Mouse (Mus musculus) 3T3-L1 (cell line): ENCODE measurements around the gene Gm7694.

Source experiments
- DNase-seq: peaks from one replicate; pipeline ENCODE4 v3.0.0-alpha.2; 2015; ENCODE audit warnings: low read depth, low spot score

Gene Gm7694

DNA sequence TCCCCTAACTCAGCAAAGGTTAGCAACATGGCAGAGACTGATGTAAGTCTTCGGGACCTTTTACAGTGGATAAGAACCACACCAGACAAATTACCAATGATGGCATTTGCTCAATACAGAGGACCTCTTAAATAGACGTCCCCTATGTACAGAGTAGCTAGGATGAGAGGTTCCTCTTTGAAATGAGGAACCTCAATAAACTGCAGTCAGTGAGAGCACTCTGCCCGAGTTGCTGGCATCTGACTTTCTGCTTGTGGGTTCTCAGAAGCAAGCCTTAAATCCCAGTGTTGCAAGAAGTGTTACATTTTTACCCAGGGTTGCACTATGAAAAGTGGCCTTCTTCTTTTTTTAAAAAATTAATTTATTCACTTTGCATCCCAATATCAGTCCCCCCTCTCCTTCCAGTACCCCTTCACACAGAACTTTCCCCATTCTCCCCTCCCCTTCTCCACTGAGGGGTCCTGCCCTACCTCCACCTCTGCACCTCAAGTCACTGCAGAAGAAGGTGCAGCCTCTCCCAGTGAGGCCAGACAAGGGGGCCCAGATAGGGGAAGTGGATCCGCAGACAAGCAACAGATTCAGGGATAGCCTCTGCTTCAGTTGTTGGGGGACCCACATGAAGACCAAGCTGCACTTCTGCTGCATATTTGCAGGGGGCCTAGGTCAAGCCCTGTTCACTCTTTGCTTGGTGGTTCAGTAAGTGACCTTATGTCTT is 23.6 kb downstream of the Gm7694 start:
- no peak for DNase-seq

DNA sequence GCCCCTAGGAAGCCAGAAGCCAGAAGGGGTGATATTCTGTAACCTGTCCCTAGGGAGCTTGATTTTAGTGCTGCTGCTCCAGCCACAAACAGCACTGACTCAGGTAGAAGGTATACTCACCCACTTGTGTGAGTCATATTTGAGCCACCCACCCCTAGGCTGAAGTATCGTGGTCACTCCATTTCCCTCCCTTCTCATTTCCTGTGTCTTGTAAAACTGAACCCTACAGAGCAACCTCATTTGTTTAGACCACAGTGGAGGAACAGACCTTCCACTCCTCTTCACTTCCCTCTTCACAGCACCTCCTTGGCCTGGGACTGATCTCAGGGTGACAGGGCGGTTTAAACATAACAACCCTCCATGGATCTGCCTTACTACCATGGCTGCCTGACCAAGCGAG is 29.1 kb downstream of the Gm7694 start, which contains the start of gene Sh2d1b1:
Sh2d1b1 (plus strand) TSS at position 305 of the 400 bp plus-strand sequence.
- peak; percentile 61 for DNase-seq

DNA sequence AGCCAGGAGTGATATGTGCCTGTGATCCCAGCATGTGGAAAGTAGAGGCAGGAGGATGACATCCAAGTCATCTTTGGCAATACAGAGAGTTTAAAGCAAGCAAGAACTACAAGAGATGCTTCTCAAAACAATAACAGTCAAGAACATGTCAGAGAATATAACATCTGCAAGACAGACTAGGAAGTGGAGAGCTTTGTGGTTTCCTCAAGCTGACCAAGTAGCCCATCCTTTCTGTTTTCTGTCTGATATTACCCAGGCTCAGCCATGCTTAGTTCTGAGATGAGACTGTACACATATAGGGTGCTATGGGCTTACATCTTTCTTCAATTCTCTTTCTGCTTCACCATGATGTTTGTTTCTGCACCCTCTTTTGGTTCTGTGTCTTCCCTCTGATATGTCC is 32.9 kb downstream of the Gm7694 start:
- DNase-seq, result no peak

DNA sequence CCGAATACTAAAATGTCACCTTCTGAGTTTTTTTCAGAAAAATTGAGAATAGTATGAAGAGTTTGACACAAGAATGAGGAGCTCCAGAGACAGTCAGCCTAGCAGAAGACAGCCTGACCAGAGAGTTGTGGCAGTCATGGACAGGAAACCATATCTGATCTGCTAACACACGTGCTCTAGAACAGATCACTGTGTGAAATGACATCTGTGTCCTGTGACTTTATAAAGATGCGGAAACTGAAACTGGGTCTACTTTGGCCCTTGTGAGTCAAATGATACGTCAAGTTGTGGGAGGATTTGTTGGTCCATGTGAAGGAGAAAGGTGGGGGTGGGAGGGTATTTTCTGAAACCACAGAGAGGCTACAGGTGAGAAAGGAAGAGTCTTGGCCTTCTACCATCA is 35.4 kb downstream of the Gm7694 start:
- DNase-seq, result no peak

DNA sequence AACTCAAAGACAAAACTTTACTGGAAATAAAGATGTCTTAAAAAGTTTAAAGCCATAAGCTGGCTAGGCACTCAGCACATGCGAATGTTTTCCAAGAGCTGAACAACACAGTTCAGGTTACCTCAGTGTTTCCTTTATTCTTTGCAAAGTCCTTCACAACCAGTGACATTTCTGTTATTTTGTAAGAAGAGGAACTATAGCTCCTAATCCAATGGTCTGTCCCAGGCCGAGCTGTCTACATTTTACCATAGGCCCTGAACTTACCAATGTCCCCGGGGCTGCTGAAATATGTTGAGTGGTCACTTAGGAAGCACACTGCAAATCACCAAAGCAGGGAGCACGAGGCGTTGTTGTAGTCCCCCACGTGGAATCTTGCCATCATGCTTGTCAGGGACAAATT is 35.9 kb downstream of the Gm7694 start:
- no peak for DNase-seq

DNA sequence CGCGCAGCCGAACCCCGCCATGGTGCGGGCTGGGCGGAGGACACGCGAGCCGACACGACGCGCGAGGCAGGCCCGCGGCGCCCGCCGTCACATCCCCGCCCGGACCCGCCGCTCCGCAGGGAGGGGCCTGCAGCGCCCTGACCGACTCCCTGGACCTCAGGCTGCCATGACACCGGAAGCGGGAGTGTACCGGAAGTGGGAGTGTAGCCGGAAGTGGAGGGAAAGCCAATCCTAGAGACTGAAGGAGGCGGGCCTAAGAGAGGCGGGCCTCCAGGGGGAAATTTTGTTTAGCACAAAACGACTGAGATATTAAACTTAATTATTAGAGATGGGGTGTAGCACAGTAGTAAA is 50.6 kb downstream of the Gm7694 start:
- DNase-seq, result peak; percentile 87

DNA sequence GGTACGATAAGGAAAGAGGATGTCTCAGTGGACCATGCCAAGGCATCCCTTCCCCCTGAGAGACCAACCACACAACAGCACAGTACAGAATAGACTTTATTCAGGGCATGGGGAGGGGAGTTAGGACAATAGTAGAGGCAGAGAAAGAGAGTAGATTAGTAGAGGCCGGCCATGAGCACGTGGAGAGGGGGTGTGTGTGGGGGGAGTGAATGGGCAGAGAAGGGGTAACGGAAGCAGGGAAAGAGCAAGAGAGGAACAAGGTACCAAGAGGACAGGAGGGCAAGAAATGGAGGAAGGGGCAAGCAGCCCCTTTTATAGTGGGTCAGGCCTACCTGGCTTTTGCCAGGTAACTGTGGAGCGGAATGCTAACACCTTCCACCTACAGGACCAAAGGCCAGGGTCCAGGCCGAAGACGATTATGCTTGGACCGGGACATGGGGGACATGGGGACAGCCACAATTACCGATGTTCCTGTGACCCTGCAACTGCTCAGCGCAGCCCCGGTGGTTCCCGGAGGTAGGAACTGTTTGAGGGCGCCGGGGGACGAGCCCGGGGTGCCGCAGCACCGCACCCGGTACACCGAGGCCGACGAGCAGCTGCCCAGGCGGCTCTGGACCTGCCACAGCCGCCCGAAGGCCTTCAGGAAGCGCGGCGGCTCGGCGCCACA is 51.1 kb downstream of the Gm7694 start:
- DNase-seq, result no peak
